Mouse (Mus musculus) ovary, adult 10 weeks (tissue): Measurements from ENCODE around the gene Tmem222. TPM values are rescaled to one million over a fixed set of nuclear protein-coding genes. Genes with fewer than 3 reads are reported as not detected.

ENCODE experiments used
- polyA plus RNA-seq: library from polyadenylated mRNA; stranded (reverse); fragments of 350-450 nt; fragmentation: Illumina TruSeq; extraction: RNeasy Lipid Tissue Mini Kit (QIAGEN cat#74804); gene quantifications from one replicate; pipeline ENCODE4 v1.2.3, GENCODE M21; 2014

Tmem222 gene
- 0.88 TPM for polyA plus RNA-seq

DNA sequence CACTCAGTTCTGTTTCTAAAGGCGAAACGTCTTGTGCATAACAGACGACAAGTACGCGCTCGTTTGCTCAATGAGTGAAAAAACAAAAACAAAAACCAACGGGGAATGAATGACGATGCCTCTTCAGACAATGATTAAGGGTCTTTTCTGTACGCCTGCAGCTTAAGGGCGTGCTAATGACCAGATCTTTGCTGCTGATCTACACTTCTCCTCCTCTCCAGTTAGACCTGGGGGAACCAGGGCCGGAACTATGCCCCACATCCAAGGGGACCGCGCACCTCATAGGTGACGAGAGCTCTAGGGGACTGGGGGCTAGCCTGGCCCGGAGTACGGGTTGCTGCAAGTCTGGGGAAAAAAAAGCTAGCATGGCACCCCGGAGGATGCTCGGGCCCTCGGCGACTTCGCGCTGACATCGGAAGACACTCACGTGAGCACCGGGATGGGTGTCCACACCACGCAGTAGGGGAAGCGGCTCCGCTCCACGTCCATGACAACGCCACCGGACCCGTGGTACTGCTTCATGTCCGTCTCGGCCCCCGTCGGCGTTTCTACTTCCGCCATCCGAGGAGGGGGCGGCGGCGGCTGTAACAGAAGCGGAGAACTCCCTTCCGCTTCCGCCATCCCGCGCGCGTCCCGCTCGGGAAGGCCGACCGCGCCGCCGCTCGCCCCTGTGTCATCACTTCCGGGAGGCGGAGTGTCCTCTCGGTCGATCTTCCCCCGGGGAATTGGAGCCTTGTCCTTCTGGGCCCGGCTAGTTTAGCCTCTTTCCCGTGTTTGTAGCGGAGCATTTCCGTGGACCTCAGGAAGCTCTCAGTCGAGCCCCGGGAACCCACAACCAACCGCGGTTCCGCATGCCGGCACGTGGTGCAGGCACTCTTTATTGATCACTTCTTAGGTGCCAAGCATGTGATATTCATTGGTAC, at the start of gene Tmem222:
TSS of gene Tmem222 (minus strand) at position 689 of the 923 bp plus-strand sequence.

DNA sequence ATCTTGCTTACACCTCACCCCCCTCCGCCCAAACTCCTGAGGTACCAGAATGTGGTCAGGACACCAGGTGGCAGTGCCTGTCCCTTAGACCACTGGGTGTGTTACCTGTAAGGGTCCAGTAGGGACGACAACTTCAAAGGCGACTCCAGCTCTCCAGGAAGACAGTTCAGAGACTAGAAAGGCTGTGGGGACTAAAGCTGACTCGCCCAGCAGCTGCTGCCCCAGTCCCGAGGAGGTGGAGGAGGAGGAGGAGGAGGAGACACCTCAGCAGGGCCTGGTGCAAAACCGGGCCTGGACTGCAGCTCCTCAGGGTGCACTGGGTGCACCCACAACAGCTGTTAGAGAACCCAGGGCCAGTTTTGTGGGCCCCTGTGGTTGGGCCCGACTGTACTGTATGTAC, 14.7 kb downstream of the Tmem222 start, which contains the start of gene Sytl1:
TSS of gene Sytl1 (minus strand) at position 232 of the 400 bp plus-strand sequence.

GRCm38 (mm10) chr4:133240490-133240921, 37.1 kb downstream of the Tmem222 start, which contains the start of gene Map3k6:
Gene Map3k6 (plus strand): TSS chr4:133240818.

Other genes starting within 250 kb of the Tmem222 start
- gene Wasf2, start 147.3 kb downstream of the Tmem222 start, polyA plus RNA-seq: 168 TPM
- gene Cd164l2, start 65.7 kb downstream of the Tmem222 start, polyA plus RNA-seq: not detected
- 0.80 TPM for gene Gpr3, start 65.3 kb downstream of the Tmem222 start, polyA plus RNA-seq
- gene Map3k6, start 37.0 kb downstream of the Tmem222 start, polyA plus RNA-seq: 1.1 TPM
- gene Sytl1, start 14.7 kb downstream of the Tmem222 start, polyA plus RNA-seq: not detected
- 2.3 TPM for gene Wdtc1, start 75.7 kb upstream of the Tmem222 start, polyA plus RNA-seq
- gene Slc9a1, start 91.9 kb upstream of the Tmem222 start, polyA plus RNA-seq: 1.7 TPM
- gene Tent5b, start 202.3 kb upstream of the Tmem222 start, polyA plus RNA-seq: 0.46 TPM
- not detected for gene Trnp1, start 220.8 kb upstream of the Tmem222 start, polyA plus RNA-seq
- gene Kdf1, start 241.2 kb upstream of the Tmem222 start, polyA plus RNA-seq: not detected